Mouse (Mus musculus) embryonic fibroblast, embryonic 13.5 days (primary cell): ENCODE results near the gene Enpp3. TPM values are rescaled to one million over a fixed set of nuclear protein-coding genes. Genes with fewer than 3 reads are reported as not detected.

Experiments
- H3K27ac ChIP-seq: 2 replicates; pipeline ENCODE4 v1.5.1; 2012; ENCODE audit warnings: low read length, control low read depth, inconsistent platforms; ENCODE audit not compliant: insufficient read depth
- H3K4me1 ChIP-seq: 2 replicates; pipeline ENCODE4 v1.6.1; 2011; ENCODE audit warnings: low read length; ENCODE audit not compliant: control insufficient read depth, insufficient read depth
- H3K4me3 ChIP-seq: 2 replicates; pipeline ENCODE4 v1.5.1; 2011; ENCODE audit warnings: mild to moderate bottlenecking, control low read depth, low read length; ENCODE audit not compliant: insufficient read depth
- CTCF ChIP-seq: IDR thresholded peaks from 2 replicates; pipeline ENCODE4 v1.5.1; 2011; ENCODE audit warnings: mild to moderate bottlenecking, control low read depth, low read length, moderate library complexity, borderline replicate concordance; ENCODE audit not compliant: insufficient read depth
- POLR2A ChIP-seq: IDR thresholded peaks from 2 replicates; pipeline ENCODE4 v1.6.1; 2011; ENCODE audit warnings: low read depth, mild to moderate bottlenecking, control low read depth, low read length, moderate library complexity
- polyA plus RNA-seq: library from polyadenylated mRNA; stranded (reverse); fragments of >200 nt; gene quantifications from 2 replicates; pipeline ENCODE4 v1.2.4, GENCODE M21; 2011; ENCODE audit warnings: low read depth; ENCODE audit not compliant: missing spikeins, insufficient read length

Gene Enpp3
- polyA plus RNA-seq, 1 experiment = 10.9 TPM

DNA sequence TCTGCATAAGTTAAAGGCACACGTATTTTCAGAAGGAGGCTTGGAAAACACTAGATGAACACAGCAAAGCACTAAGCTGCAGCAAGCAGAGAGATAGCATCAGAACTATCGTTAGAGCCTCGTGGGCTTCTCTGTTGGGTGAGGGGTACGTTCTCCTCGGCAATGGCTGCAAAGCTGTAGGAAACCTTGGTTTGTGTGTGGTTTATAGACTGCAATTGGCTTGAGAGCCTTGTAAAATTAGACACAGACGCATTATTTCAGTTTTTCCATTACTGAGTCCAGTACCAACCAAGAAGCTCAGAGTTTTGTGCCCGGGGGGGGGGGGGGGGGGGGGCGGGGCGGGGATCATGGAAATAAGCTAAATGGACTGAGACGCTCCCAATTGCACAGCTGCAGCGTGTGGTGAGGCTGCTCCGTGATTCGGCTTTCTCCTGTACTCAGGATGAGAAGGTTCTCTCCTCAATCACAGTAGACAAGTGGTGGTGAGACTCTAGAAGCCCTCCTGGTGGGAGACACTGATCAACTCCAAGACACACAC lies 99.6 kb downstream of the Enpp3 start:
- 0 out of 2 replicates have a peak, but pooled peaks cover 3% of the 10 kb centered on the region for H3K4me1 ChIP-seq

DNA sequence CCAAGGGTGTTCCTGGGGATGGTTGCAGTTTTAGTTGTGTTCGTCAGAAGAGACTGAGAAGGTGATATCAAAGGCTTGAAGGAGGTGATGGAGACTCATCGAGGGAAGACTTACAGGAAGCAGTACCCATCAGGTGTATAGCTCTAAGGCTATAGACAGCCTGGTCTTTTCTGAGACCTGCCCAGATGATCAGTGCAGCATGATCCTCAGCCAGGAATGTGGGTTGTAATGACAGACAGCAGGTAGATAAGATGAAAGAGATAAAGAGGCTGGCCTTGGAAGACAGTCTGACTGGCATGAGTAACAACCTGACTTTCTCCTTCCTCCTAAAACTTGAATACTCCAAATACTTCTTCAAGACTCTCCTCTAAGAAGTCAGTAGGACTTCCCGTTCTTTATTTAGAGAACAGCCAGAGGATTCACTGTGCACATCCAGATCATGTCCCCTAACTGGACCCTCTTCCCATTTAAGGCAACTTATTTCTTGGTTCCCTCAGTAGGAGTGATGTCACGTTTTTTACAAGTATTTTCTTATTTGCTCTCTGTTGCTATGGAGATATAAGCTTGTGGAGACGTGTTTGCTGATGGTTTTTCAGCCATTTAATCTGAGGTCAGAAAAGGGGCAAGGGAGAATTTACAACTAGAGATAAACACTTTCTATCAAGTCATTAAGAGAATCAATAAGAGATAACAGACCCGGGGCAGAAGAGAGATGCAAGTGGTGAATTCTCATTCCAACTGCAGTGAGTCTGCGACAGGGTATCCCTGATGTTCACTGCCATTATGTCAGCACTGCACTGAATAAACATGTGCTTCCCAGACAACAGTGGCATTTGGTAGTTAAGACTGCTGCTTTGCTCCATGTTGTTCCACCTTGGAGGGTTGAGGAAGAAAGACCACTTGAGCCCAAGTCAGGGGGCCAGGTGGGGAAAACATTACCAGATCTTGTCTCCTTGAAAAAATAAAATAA lies 101.1 kb downstream of the Enpp3 start:
- Histone ChIP-seq H3K27ac (no peak overlapping the region), H3K4me3 (no peak overlapping the region), H3K4me1 (0 out of 2 replicates have a peak, but pooled peaks cover 3% of the 10 kb centered on the region)
- TF ChIP-seq POLR2A (no peak), CTCF (no peak)

More for the DNA sequence above, 99.6 kb downstream of the Enpp3 start:
- no peak overlapping the region for H3K4me3 ChIP-seq
- no peak overlapping the region for H3K27ac ChIP-seq
- no peak for TF ChIP-seq POLR2A
- no peak for TF ChIP-seq CTCF

DNA sequence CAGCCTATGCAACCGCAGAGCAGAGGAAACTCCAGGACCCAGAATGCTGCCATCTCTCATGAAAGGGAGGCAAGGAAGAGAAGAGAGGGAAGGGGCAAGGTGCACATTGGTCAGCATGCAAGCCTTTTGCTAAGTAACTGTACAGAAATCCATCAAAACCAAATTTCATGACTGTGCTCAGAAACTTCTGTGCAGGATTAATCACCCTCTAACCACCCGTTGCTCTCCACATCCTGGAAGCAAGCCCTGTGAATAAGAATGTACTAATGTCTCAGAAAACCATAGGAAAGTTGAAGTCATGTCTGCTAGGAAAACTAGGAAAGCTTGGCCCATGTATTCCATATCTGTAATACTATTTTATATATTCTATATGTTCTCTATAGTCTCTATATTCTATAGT lies 103.5 kb downstream of the Enpp3 start:
- H3K4me3 ChIP-seq = no peak overlapping the region
- H3K27ac ChIP-seq = peak overlapping the region; percentile 81
- no peak for TF ChIP-seq POLR2A
- no peak for TF ChIP-seq CTCF
- 0 out of 2 replicates have a peak, but pooled peaks cover 3% of the 10 kb centered on the region for H3K4me1 ChIP-seq

GRCm38 (mm10) chr10:24738456-24738855 lies 104.2 kb downstream of the Enpp3 start:
- no peak overlapping the region for H3K4me3 ChIP-seq
- no peak for TF ChIP-seq CTCF
- no peak for TF ChIP-seq POLR2A

DNA sequence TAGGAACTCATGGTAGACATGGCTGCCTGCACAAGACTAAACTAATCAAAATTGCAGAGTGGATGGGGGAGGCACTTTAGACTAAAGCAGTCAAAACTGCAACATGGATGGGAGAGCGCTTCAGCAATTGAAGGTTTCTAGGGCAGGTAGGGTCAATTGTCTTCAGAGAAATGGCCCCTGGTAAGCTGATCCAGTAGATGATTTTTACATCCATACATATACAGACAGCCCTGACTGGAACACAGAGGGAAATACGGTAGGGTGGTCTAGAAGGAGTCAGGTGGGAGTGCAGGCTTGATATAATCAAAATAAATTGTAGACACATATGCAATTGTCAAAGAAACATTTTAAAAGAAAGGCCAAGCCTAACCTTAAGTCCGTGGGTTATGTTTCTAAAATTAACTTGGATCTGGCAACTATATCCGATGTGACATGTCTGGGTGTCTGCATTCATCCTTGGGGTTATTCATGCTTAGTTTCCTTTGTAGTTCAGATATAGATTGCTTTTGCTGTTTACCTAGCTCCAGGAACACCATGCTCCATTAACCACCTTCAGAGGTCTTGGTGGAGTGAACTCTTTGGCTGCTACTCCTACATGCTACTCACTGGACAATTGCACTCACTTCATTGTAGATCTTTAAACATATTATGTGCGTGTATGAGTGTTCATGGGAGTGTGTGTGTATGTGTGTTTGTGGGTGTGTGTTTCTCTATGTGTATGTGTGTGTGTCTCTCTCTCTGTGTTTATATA lies 107.4 kb downstream of the Enpp3 start:
- Histone ChIP-seq H3K4me3 (no peak overlapping the region), H3K4me1 (peaks cover 7% of the 10 kb centered on the region; the same call in 1 of the 2 replicates), H3K27ac (no peak overlapping the region)
- TF ChIP-seq POLR2A (no peak), CTCF (no peak)

More at GRCm38 (mm10) chr10:24738456-24738855, 104.2 kb downstream of the Enpp3 start:
- Histone ChIP-seq H3K4me1 (0 out of 2 replicates have a peak, but pooled peaks cover 3% of the 10 kb centered on the region), H3K27ac (0 out of 2 replicates have a peak overlapping the region, but pooled peaks have one; percentile 5)

- TF ChIP-seq POLR2A = no peak
- TF ChIP-seq CTCF = no peak
- H3K4me3 ChIP-seq = no peak overlapping the region
- peaks cover 3% of the 10 kb centered on the region; the same call in 1 of the 2 replicates for H3K4me1 ChIP-seq
- no peak overlapping the region for H3K27ac ChIP-seq
These were observed 115.1 kb downstream of the Enpp3 start for GRCm38 (mm10) chr10:24727478-24727877.

GRCm38 (mm10) chr10:24725197-24725596 lies 117.4 kb downstream of the Enpp3 start:
- Histone ChIP-seq H3K27ac (no peak overlapping the region), H3K4me3 (no peak overlapping the region), H3K4me1 (no peaks in the 10 kb centered on the region)
- TF ChIP-seq CTCF = no peak
- no peak for TF ChIP-seq POLR2A

Other genes starting within 250 kb of the Enpp3 start
- gene Ccn2, start 247.4 kb downstream of the Enpp3 start, polyA plus RNA-seq = 483 and 1,320 TPM in 2 replicates
- gene Enpp1, start 130.7 kb downstream of the Enpp3 start, polyA plus RNA-seq = 26.9 and 35.2 TPM in 2 replicates
- 26.2 and 32.6 TPM in 2 replicates for gene Med23, start 27.2 kb upstream of the Enpp3 start, polyA plus RNA-seq
- not detected in 2 replicates for gene Arg1, start 84.7 kb upstream of the Enpp3 start, polyA plus RNA-seq